Mouse (Mus musculus) erythroblast, adult 5-6 weeks (primary cell): ENCODE data around the gene Apaf1. TPM values are rescaled to one million over a fixed set of nuclear protein-coding genes. Genes with fewer than 3 reads are reported as not detected.

Source experiments
- ATAC-seq: replicated peaks from 2 replicates; pipeline ENCODE4 v1.8.0; 2016; ENCODE audit warnings: moderate number of reproducible peaks, mild to moderate bottlenecking, moderate TSS enrichment, inconsistent platforms; ENCODE audit not compliant: poor library complexity, low FRiP score, severe bottlenecking
- total RNA-seq, 2 experiments: library from RNA; stranded (forward) in 1 of 2; stranded (reverse) in 1 of 2; fragments of 150-400 nt in 1 of 2; fragments of 200-764, 138-1000 nt in 1 of 2; gene quantifications; 2 replicates each; pipeline versions ENCODE4 v1.2.3 to v1.2.4; 2015 to 2017; ENCODE audit warnings: low replicate concordance in 2 of 2

Apaf1 gene
- total RNA-seq (2015; ENCODE audit: low replicate concordance): 22.7 and 36.6 TPM in 2 replicates
- total RNA-seq (2017; ENCODE audit: low replicate concordance): 17.1 and 21.3 TPM in 2 replicates

DNA sequence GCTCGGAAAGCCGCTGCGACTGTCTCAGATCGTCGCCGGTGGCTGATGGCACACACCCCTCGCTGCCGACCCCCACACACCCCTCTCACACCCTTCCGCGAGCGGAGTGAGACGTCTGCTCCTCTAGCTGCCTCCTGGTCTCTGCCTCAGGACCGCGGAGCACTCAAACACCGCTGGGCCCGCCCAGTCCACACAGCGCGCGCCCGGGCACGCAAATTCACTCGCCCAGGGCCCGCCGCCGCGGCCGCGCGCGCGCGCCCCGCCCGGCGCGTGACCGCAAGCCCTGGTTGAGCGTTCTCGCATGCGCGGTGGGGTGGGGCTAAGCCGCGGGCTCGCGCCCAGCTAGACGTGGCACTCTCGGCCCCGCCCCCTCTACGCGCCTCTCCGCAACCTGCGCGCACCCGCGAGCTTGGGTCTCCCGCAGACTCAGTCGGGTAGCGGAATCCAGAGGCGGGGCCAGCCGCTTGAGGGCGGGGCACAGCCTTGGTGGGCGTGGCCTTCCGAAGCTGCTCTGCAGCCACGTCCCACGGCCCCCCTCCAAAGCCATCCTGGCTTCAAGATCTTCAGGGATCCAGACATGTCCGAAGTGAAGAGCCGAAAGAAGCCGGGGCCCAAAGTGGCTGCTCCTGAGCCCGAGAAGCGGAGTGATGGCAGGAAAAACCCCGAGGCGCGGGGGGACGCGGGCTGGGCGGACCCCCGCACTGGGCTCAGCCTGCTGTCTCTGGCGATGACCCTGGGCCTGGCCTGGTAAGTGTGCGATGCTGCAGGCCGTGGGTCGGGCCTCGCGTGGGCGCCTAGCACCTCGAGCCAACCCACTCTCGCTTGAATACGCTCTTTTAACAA is at the start of gene Apaf1, which contains the start of gene Ikbip:
Gene Apaf1 (minus strand): TSS at position 221 of the 843 bp plus-strand sequence.
Gene Ikbip (plus strand): TSS at position 391 of the 843 bp plus-strand sequence.
- ATAC-seq: peak; percentile 95

DNA sequence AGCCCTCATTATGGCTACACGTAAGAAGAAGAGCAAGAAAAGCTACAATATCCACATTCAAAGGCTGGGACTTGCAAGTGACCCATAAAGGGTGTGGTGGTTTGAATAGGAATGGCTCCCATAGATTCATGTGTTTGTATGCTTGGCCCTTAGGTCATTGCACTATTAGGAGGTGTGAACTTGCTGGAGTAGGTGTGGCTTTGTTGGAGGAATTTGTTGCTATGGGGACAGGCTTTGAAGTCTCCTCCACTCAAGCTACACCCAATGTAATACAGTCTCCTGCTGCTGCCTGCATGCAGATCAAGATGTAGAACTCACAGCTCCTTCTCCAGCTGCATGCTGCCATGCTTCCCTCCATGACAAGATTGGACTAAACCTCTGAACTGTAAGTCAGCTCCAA is 49.0 kb upstream of the Apaf1 start:
- no peak for ATAC-seq

DNA sequence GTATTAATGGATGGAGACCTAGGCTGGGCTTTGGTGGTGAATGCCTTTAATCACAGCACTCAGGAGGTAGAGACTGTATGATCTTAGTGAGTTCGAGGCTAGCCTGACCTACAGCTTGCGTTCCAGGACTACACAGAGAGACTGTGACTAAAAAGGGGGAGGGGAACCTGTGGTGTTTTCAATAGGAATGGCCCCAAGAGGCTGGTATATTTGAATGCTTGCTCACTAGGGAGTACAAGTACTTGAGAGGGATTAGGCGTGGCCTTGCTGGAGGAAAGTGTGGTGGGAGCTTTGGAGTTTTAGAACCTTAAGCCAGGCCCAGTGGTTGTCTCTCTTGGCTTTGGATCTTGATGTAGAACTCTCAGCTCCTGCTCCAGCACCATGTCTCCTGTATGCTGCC is 48.2 kb upstream of the Apaf1 start:
- no peak for ATAC-seq

DNA sequence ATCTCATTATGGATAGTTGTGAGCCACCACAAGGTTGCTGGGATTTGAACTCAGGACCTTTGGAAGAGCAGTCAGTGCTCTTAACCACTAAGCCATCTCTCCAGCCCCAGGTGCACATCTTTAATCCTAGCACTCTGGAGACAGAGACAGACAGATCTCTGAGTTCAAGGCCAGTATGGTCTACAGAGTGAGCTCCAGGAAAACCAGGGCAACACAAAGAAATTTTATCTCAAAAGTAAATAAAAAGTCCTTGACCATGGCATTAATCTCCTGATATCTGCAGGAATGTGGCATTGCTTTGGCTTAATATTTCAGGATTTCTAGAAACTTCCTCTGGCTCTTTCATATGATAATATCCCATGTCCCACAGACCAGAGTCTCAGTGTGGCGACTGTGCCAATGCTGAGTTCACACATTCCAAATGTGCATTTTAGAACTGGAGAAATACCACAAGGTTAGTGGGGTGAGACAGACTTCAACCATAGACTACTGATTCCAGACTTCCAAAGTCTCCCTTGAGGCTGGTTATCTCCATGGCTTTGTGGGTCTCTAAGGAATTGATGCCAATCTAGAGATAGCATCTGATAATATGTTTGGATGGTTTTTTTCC is 46.1 kb upstream of the Apaf1 start:
- no peak for ATAC-seq

DNA sequence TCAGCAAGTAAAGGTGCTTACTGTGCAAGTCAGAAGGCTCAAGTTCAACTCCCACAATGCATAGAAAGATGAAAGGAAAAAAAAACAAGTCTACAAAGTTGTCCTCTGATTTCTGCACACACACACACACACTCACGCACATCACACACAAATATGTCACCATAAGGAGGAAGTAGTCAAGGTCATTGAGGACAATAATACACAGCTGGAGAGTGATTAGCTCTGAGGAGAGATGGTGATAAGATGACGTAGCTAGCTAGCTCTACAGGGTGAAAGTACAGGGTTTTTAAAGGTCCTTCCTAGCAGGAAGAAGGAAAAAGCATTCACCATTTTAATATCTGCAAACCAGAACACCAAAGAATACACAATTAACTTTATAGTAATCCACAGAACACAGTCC is 44.8 kb upstream of the Apaf1 start:
- ATAC-seq: no peak

DNA sequence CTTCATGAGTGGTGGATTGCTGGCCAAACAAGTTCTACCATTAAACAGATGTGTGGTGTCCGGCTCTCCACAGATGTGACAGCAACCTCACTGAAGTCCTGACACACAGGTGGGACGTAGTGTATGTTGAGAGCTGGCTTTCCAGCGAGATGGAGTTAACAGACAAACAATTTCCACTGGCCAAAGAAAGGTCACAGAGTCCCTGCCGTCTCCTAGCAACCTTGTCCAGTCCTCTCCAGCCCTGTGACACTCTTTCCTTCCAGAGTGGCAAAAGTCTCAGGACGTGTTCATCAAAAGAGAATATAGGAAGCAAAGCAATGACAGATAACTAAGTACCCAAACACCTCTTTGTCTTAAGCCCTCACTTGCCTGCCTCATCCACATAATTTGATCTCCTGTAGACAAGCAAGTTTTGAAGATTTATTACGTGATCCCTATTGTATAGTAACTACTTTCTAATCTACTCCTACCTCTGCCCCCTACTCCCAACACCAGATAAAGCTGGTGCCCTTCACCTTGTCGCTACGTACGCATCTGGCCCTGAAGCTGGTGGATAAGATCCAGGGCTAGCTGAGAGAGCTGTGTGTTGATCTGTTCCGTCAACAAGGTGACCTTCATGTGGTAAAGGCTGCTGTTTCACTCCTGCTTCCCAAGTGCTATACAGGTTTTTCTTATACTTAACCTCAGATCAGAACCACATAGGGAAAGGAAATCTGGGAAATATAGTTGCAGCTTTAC is 44.2 kb upstream of the Apaf1 start:
- no peak for ATAC-seq

DNA sequence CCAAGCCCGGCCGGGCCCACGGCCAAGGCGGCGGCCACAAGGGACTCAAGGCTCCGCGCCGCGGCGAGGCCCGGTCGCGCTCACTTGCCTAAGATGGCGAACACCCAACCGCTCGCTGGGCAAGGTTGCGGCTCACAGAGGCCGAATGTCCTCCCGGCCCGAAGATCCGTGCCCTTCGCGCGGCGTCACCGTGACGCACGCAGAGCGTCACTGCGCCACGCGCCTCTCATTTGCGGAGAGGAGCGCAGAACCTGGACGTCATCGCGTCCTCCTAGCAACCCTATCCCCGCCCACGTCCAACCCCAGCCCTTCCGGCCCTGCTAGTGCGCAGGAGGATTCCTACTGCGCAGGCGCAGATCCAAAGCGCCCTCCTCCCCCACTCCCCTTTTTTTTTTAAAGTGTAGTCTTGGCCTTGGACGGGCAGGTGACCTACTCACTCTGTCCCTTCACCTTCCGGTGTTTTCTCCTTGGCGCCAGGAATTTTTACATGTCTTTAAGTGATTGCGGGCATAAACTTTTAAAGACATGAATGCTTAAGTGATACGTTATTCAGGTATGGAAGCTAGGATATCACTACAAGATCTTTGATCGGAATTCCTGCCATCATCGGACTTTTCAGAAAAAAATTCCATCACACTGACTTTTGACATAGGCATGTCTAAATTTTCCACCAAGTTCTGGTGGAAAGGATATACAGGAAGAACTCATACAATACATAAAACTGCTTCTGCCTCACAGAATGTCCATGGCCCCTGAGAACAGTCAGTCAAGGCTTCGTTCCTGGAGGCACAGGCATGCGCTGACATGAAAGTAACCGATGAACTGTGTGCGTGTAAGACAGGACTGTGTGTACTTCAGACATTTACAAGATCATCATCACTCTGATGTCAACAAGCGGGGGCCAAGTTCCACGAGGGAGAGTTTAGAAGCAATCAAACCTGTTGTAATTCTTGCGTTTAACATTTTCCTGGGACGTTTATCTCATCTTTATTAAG is 41.6 kb upstream of the Apaf1 start, which contains the start of gene Slc25a3:
Gene Slc25a3 (minus strand): TSS at position 232 of the 995 bp plus-strand sequence.
- ATAC-seq: peak; percentile 97

DNA sequence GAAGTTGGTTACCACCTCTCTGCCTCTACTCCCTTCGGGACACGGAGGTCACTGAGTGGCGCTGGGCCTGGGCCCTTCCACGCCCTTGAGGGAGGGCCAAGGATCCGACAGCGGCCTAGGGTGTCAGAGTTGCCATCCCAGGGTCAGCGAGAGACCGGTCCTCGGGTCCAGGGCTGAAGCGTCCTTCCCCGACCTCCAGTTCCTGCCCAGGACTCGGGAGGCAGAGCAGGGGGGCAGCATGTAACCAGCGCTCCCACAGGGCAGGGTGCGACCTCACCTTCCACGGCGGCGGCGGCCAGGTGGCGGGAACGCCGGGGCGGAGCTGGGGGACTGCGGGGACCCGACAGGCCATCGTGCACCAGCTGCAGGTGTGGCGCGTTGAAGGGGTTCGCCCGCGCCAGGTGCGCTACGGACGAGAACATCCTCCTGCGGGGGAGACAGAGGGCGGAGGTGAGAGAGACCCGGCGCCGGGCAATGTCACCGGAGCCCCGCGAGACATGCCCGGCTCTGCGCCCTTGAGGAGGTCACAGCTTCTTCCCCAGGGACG is 40.8 kb upstream of the Apaf1 start:
- peak; percentile 71 for ATAC-seq

DNA sequence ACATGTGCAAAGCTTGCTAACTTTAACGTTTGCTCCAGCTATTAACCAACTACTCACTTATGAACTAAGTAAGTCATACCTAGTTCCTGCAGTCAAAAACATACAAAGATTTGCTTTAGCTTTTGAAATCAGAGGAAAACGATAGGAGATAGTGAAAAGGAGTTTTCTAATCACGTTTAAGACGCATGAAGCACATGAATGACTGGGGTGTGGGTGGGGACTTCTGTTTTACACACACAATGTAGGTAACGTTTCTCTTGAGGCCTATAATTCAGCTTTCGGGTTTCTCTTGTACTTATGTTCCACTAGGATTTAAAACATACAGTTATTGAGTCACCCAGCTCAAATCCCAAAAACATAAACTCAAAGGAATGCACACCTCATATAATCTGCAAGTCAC is 40.1 kb upstream of the Apaf1 start:
- no peak for ATAC-seq

DNA sequence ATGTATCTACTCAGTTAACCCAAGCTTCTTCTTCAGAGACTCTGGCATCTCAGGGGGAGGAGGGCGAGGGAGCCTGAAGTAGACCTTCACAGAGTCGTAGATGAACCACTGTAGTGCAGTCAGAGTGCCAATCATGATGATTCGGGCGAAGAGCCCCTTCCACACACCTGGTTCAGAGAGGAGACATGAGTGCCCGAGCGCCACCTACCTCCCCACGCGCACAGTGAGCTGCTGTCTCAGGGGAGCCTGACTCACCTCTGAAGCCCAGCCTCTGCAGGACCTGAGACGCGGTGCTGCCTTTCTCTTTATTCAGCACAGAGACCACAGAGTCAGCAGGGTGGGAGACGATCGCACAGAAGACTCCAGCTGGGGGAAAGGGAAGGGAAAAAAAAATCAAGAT is 34.4 kb upstream of the Apaf1 start:
- peak; percentile 46; the same call in 1 of the 2 replicates for ATAC-seq

DNA sequence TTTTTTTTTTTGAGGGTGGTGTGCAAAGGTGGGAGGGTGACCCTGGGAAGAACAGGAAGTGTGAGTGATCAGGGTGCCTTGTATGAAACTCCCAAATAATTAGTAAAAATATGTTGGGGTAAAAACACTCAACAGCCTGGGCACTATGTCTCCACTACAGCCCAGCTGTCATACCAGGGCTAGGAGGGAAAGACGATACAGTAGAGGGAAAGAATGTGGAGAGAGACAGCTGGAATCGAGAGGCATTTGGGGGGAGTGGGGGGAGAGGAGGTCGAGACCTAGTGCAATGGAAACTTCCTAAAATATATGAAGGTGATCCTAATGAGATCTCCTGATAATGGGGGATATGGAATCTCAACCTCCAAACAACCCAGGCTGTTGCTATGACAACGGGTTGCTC is 27.3 kb upstream of the Apaf1 start:
- no peak for ATAC-seq

DNA sequence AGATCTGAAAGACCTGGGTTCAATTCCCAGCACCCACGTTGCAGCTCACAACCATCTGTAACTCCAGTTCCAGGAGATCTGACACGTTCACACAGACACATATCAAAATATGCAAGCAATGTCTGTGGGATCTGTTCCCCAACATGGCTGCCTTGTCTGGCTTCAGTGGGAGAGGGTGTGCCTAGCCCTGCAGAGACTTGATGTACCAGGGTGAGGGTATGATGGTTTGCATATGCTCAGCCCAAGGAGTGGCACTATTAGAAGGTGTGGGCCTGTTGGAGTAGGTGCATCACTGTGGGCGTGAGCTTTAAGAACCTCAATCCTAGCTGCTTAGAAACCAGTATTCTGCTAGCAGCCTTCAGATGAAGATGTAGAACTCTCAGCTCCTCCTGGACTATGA is 23.4 kb upstream of the Apaf1 start:
- ATAC-seq: no peak

DNA sequence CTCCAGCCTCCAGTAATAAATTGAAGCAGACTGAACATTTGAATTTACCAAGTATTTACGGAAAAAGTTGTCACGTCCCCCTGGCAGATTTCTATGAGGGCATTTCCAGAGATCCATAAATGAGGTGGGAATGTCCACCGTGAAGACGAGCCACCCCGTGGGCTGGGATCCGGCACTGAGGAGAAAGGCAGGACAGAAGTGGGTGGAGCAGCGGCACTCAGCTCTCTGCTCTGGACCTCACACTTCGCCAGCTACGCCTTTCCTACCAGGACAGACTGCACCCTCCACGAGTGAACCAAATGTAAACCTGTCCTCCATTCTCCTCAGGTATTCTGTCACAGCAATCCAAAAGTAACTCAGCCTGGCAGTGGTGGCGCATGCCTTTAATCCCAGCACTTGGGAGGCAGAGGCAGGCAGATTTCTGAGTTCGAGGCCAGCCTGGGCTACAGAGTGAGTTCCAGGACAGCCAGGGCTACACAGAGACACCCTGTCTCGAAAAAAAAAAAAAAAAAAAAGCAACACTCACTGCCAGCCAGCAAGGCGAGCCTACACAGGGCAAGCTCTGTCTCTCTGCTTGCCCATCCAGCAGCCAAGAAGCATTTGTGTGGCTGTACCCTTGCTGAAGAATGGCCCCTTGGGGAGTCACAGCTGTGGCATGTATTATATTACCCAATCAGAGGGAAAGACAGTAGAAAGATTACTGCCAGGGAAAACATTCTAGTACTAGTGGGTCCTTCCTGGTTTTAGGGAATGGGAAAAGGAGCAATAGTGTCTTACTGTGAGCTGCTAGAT is 20.4 kb upstream of the Apaf1 start:
- no peak for ATAC-seq

DNA sequence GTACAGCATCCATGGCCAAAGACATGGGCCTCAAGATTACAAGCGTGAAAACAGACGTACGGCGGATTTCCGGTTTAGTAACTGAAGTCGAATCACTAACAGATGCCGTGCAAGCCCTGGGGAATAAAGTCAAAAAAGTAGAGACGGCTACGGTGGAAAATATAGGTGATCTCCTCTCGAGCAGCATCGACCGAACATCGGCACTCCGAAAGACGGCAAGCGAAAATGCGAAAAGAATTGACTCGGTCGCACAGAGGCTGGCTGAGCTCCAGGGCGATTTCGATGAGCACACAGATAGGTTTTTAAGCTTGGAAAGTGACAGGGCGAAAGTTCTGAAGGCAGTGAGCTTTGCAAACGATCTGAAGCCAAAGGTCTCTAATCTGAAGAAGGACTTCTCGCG is 19.4 kb upstream of the Apaf1 start:
- no peak for ATAC-seq

DNA sequence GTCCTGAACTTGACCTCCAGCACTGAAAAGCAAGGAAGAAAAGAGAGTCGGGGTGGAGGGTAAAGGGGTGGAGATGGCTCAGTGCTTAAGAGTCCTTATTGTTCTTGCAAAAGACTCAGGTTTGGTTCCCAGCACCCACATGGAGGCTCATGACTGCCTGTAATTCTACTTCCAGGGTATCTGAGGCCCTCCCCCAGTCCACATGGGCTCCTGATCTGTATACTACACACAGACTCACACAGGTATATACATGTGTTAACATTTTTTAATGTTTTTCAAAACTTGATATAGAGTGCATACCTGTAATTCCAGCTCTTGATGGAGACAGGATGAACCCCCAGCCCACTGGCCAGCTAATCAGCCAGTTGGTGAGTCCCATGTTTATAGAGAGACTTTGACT is 17.5 kb upstream of the Apaf1 start:
- no peak for ATAC-seq

DNA sequence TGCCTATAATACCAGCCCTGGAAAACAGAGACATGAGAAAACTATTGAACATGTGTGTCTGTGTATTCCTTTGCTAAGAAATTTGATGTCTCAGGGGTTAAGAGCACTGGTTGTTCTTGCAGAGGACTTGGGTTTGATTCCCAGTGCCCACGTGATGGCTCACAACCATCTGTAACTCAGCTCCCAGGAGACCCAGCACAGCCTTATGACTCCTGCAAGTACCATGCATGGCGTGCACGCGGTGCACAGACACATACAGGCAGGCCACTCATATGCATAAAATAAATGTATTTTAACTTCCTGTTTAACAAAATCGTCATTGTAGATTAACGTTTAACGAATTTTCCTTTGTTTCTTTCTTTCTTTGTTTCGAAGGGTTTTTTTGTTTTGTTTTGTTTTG is 15.5 kb upstream of the Apaf1 start:
- no peak for ATAC-seq

DNA sequence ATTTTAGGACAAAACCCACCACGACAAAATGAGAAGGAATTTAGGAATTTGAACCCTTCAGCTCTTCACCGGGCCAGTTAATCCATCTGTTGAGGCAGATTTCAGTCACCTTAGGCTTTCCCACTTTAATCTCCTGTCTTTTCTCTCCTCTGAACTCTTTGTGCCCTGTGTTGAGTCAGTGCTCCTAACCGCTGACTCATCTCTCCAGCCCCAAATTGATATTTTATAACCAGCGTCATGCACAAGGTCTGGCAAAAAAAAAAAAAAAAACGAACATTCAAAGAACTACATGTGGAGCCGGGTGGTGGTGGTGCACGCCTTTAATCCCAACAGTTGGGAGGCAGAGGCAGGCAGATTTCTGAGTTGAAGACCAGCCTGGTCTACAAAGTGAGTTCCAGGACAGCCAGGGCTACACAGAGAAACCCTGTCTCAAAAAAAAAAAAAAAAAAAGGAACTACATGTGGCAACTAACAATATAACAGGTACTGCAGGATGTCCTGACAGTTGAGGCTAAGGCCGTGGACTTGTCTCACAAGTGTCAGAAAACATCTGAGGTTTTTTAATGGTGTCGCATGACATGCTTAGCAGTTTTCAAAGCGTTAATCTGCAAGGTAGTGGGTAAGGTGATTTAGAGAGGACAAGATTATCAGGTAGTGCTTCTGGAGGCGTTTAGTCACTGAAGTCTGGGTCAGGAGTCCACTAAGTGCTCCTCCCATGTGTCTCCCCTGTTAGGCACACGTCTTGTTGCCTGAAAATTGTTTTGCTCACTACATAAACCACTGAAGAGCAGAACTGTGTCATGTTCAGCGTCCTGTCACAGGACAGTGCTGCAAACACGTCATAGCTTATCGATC is 11.9 kb upstream of the Apaf1 start:
- ATAC-seq: no peak; the same call in 1 of the 2 replicates
